Comparison of ENCODE assay signal across 8 mouse cellular contexts in genomic region chr1:172206141-172206917, GRCm38 (mm10). TPM values are rescaled to one million over a fixed set of nuclear protein-coding genes. Genes with fewer than 3 reads are reported as not detected.
DNase-seq lines count a peak whose midpoint lies in the region; ATAC-seq and TF ChIP-seq lines count a peak whose summit lies in the region.

Gene Pea15a (minus strand): TSS chr1:172206804.

- peak; percentile 84 for DNase-seq in layer of hippocampus, adult 11-12 months (ENCODE audit: low spot score)
- DNase-seq in layer of hippocampus, adult 9-10 months (ENCODE audit: low spot score) = no peak
- DNase-seq in heart, embryonic 10.5 days (ENCODE audit: low spot score) = peak; percentile 92
- peak; percentile 82 for DNase-seq in liver
- DNase-seq in midbrain, postnatal 0 days (ENCODE audit: low spot score) = peak; percentile 81
- DNase-seq in spleen, postnatal 36 days (ENCODE audit: low spot score in 2 of 2) = peak; percentile 66 to 72

- peak within 1 kb of the TSS; percentile 70 for H3K4me3 ChIP-seq in embryonic facial prominence, embryonic 13.5 days
- peak within 1 kb of the TSS; percentile 74 for H3K4me3 ChIP-seq in heart, embryonic 10.5 days
- H3K4me3 ChIP-seq in kidney, embryonic 14.5 days (ENCODE audit: low read length) = peak within 1 kb of the TSS; percentile 68
- peak within 1 kb of the TSS; percentile 78 for H3K4me3 ChIP-seq in midbrain, postnatal 0 days (ENCODE audit: low read depth, low read length)

- peaks cover 5% of the 10 kb centered on the region for H3K36me3 ChIP-seq in embryonic facial prominence, embryonic 13.5 days
- peaks cover 6% of the 10 kb centered on the region for H3K36me3 ChIP-seq in heart, embryonic 10.5 days
- H3K36me3 ChIP-seq in kidney, embryonic 14.5 days (ENCODE audit: control insufficient read depth, insufficient read depth, low read length) = peaks cover 2% of the 10 kb centered on the region; the same call in 1 of the 2 replicates
- H3K36me3 ChIP-seq in midbrain, postnatal 0 days (ENCODE audit: insufficient read depth, low read length) = no peaks in the 10 kb centered on the region

- no peak for TF ChIP-seq CTCF in midbrain, postnatal 0 days (IDR thresholded peaks at IDR 0.05)

- H3K27me3 ChIP-seq in embryonic facial prominence, embryonic 13.5 days = no peaks in the 10 kb centered on the region
- no peaks in the 10 kb centered on the region for H3K27me3 ChIP-seq in heart, embryonic 10.5 days (ENCODE audit: insufficient read depth, poor library complexity, severe bottlenecking)
- no peaks in the 10 kb centered on the region for H3K27me3 ChIP-seq in kidney, embryonic 14.5 days (ENCODE audit: control insufficient read depth, insufficient read depth, low read length)
- no peaks in the 10 kb centered on the region for H3K27me3 ChIP-seq in midbrain, postnatal 0 days (ENCODE audit: insufficient read depth, low read length)

- peak; percentile 68 for ATAC-seq in embryonic facial prominence, embryonic 13.5 days (ENCODE audit: insufficient number of reproducible peaks, insufficient read depth, low FRiP score, low TSS enrichment, low read depth)
- peak; percentile 71 for ATAC-seq in kidney, embryonic 14.5 days (ENCODE audit: low FRiP score, low TSS enrichment)
- peak; percentile 78 for ATAC-seq in midbrain, postnatal 0 days (ENCODE audit: low FRiP score)

- peak within 1 kb of the TSS; percentile 82 for H3K4me2 ChIP-seq in embryonic facial prominence, embryonic 13.5 days
- H3K4me2 ChIP-seq in kidney, embryonic 14.5 days (replicated peaks; ENCODE audit: low read depth, low read length) = peak within 1 kb of the TSS; percentile 70
- peak within 1 kb of the TSS; percentile 90 for H3K4me2 ChIP-seq in midbrain, postnatal 0 days (ENCODE audit: low read depth, low read length, poor library complexity, severe bottlenecking)

- H3K27ac ChIP-seq in embryonic facial prominence, embryonic 13.5 days = peak within 1 kb of the TSS; percentile 81
- peak within 1 kb of the TSS; percentile 92 for H3K27ac ChIP-seq in heart, embryonic 10.5 days
- peak within 1 kb of the TSS; percentile 86 for H3K27ac ChIP-seq in kidney, embryonic 14.5 days (ENCODE audit: low read depth, low read length)
- peak within 1 kb of the TSS; percentile 99 for H3K27ac ChIP-seq in midbrain, postnatal 0 days (ENCODE audit: low read depth, low read length)

- H3K4me1 ChIP-seq in embryonic facial prominence, embryonic 13.5 days = peaks cover 59% of the 10 kb centered on the region
- H3K4me1 ChIP-seq in heart, embryonic 10.5 days = peaks cover 61% of the 10 kb centered on the region
- peaks cover 50% of the 10 kb centered on the region for H3K4me1 ChIP-seq in kidney, embryonic 14.5 days (ENCODE audit: control insufficient read depth, insufficient read depth, low read length)
- peaks cover 43% of the 10 kb centered on the region for H3K4me1 ChIP-seq in midbrain, postnatal 0 days (ENCODE audit: insufficient read depth, low read length)

- H3K9me3 ChIP-seq in embryonic facial prominence, embryonic 13.5 days = no peaks in the 10 kb centered on the region
- no peaks in the 10 kb centered on the region for H3K9me3 ChIP-seq in heart, embryonic 10.5 days
- no peaks in the 10 kb centered on the region for H3K9me3 ChIP-seq in kidney, embryonic 14.5 days (ENCODE audit: control insufficient read depth, low read length)
- no peaks in the 10 kb centered on the region for H3K9me3 ChIP-seq in midbrain, postnatal 0 days (ENCODE audit: low read length)

- peak within 1 kb of the TSS; percentile 90 for H3K9ac ChIP-seq in embryonic facial prominence, embryonic 13.5 days
- peak within 1 kb of the TSS; percentile 84 for H3K9ac ChIP-seq in kidney, embryonic 14.5 days (ENCODE audit: low read depth, low read length)
- H3K9ac ChIP-seq in midbrain, postnatal 0 days (replicated peaks; ENCODE audit: low read length, poor library complexity, severe bottlenecking) = peak within 1 kb of the TSS; percentile 96

- under 1% methylated on average over 38 of the region's 40 CpGs for WGBS in embryonic facial prominence, embryonic 13.5 days
- under 1% methylated on average over 40 of the region's 40 CpGs for WGBS in heart, embryonic 10.5 days
- under 1% methylated on average over 37 of the region's 40 CpGs for WGBS in kidney, embryonic 14.5 days
- WGBS in midbrain, postnatal 0 days = 0% methylated on average over 33 of the region's 40 CpGs

RNA-seq across cellular contexts. Expression of gene Pea15a, which starts in this region (rescaled TPM):
- polyA plus RNA-seq in embryonic facial prominence, embryonic 13.5 days (2015; fragmentation: Nextera tagmentation; extraction: Ambion mirVana) = 79.3 and 83.7 TPM in 2 replicates
- polyA plus RNA-seq in heart, embryonic 10.5 days (2016; fragmentation: Nextera tagmentation; extraction: Ambion mirVana) = 115 and 152 TPM in 2 replicates
- polyA plus RNA-seq in kidney, embryonic 14.5 days (2014; fragmentation: Nextera tagmentation; extraction: Ambion mirVana) = 56.0 and 87.0 TPM in 2 replicates
- 311 and 342 TPM in 2 replicates for total RNA-seq in midbrain, postnatal 0 days (2014; rRNA removed)
- polyA plus RNA-seq in midbrain, postnatal 0 days (2015; fragmentation: Nextera tagmentation; extraction: Ambion mirVana) = 501 and 555 TPM in 2 replicates
